Mouse (Mus musculus) kidney, embryonic 16.5 days (tissue): Measurements from ENCODE around the gene Hcar2. TPM values are rescaled to one million over a fixed set of nuclear protein-coding genes. Genes with fewer than 3 reads are reported as not detected.

Experiments
- ATAC-seq: fragments of 200-750 bp; cut with Nextera tagmentation; 2 replicates; pipeline ENCODE4 v1.8.0; 2017; ENCODE audit warnings: moderate TSS enrichment; ENCODE audit not compliant: low FRiP score, low TSS enrichment
- H3K27ac ChIP-seq: fragments of 300-500 bp; sonication (generic); 2 replicates; pipeline ENCODE4 v1.5.1; 2014; ENCODE audit warnings: low read length
- H3K27me3 ChIP-seq: fragments of 300-500 bp; sonication (generic); 2 replicates; pipeline ENCODE4 v1.6.1; 2014; ENCODE audit warnings: low read length, control low read depth, mixed read lengths; ENCODE audit not compliant: insufficient read depth
- H3K36me3 ChIP-seq: fragments of 300-500 bp; sonication (generic); 2 replicates; pipeline ENCODE4 v1.6.1; 2014; ENCODE audit warnings: low read length, control low read depth, mixed read lengths; ENCODE audit not compliant: insufficient read depth
- H3K4me1 ChIP-seq: fragments of 300-500 bp; sonication (generic); 2 replicates; pipeline ENCODE4 v1.6.1; 2014; ENCODE audit warnings: low read length, control low read depth, mixed read lengths; ENCODE audit not compliant: insufficient read depth
- H3K4me2 ChIP-seq: fragments of 300-500 bp; sonication (generic); replicated peaks from 2 replicates; pipeline ENCODE4 v1.6.1; 2014; ENCODE audit warnings: low read depth, low read length
- H3K4me3 ChIP-seq: fragments of 300-500 bp; sonication (generic); 2 replicates; pipeline ENCODE4 v1.5.1; 2014; ENCODE audit warnings: mild to moderate bottlenecking, low read length
- H3K9ac ChIP-seq: fragments of 300-500 bp; sonication (generic); replicated peaks from 2 replicates; pipeline ENCODE4 v1.6.1; 2014; ENCODE audit warnings: low read length
- H3K9me3 ChIP-seq: fragments of 300-500 bp; sonication (generic); 2 replicates; pipeline ENCODE4 v1.6.1; 2016; ENCODE audit warnings: low read length, control low read depth
- WGBS: fragments of 180-500 bp; shearing (Covaris S2); extraction: QIAGEN DNeasy Blood & Tissue Kit; methylation state at CpG from one replicate; pipeline ENCODE4 v1.1.7; 2014; 5-methylcytosine and 5-hydroxymethylcytosine counted together
- polyA plus RNA-seq: library from polyadenylated mRNA; unstranded; fragments of >200 nt; fragmentation: Nextera tagmentation; extraction: Ambion mirVana; gene quantifications from 2 replicates; pipeline ENCODE4 v1.2.1, GENCODE M21; 2015

Hcar2 gene
- polyA plus RNA-seq, 1 experiment from 2014 or later: not detected

DNA sequence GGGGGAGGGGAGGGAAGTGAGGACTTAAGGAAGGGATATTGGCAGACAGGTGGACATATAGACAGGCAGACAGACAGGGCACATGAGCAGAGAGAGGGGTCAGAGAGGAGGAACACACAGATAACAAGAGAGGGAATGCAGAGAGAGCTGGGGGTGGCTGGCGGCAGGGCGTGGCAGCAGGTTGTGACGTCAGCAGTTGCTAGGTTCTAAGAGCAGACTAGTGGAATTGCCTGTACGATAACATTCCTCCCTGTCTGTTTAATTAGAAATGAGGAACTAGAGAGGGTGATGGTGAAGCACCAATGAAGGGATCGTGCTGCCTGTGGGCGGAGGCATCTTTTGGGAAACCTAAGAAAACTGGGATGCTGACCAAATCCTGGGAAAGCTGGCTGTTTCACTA, 26.4 kb upstream of the Hcar2 start:
- no peaks in the 10 kb centered on the region for H3K9me3 ChIP-seq
- H3K9ac ChIP-seq: no peak overlapping the region
- WGBS: 45% methylated on average over 6 of the region's 6 CpGs
- H3K27me3 ChIP-seq: no peaks in the 10 kb centered on the region
- ATAC-seq: no peak
- H3K4me3 ChIP-seq: no peak overlapping the region
- H3K4me2 ChIP-seq: no peak overlapping the region
- no peak overlapping the region for H3K27ac ChIP-seq
- H3K36me3 ChIP-seq: no peaks in the 10 kb centered on the region
- H3K4me1 ChIP-seq: 0 out of 2 replicates have a peak, but pooled peaks cover 4% of the 10 kb centered on the region

DNA sequence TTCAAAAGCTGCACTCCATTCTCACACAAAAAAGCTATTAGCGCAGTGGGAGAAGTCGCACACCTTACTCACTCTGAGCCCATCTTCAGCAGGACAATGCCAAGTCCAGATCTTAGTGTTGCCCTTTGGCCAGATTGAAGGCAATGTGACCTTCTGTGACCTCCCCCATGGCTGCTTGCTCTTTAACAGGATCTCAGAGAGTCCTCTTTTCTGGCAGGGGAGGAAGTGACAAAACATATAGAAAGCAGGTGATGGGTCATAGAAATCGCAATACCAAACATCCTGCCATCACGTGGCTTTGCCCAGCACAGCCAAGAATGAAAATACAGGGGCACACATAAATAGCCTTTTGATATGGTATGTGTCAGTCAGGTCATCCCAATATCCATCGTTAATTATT, 25.7 kb upstream of the Hcar2 start:
- ATAC-seq: no peak
- Histone ChIP-seq H3K36me3 (no peaks in the 10 kb centered on the region), H3K9me3 (no peaks in the 10 kb centered on the region), H3K4me3 (no peak overlapping the region), H3K9ac (no peak overlapping the region), H3K4me1 (no peaks in the 10 kb centered on the region), H3K27me3 (no peaks in the 10 kb centered on the region), H3K4me2 (no peak overlapping the region), H3K27ac (no peak overlapping the region)
- 78% methylated on average over 5 of the region's 5 CpGs for WGBS

DNA sequence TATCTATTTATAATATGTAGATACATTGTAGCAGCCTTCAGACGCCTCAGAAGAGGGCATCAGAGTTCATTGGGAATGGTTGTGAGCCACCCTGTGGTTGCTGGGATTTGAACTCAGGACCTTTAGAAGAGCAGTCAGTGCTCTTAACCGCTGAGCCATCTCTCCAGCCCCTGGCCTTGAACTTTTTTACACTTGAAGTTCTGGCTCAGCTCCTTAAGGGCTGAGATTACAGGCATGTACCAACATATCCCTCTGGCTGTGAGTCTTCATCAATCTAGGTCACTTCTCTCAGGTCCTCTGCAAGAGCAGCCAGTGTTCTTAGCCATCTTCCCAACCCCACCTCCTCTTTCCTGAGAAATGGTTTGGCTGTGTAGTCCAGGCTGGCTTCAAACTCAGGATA, 25.0 kb upstream of the Hcar2 start:
- Histone ChIP-seq H3K27ac (no peak overlapping the region), H3K4me3 (no peak overlapping the region), H3K27me3 (no peaks in the 10 kb centered on the region), H3K4me1 (no peaks in the 10 kb centered on the region), H3K4me2 (no peak overlapping the region), H3K36me3 (no peaks in the 10 kb centered on the region), H3K9me3 (no peaks in the 10 kb centered on the region), H3K9ac (no peak overlapping the region)
- WGBS: 65% methylated on average over 2 of the region's 2 CpGs
- no peak for ATAC-seq

DNA sequence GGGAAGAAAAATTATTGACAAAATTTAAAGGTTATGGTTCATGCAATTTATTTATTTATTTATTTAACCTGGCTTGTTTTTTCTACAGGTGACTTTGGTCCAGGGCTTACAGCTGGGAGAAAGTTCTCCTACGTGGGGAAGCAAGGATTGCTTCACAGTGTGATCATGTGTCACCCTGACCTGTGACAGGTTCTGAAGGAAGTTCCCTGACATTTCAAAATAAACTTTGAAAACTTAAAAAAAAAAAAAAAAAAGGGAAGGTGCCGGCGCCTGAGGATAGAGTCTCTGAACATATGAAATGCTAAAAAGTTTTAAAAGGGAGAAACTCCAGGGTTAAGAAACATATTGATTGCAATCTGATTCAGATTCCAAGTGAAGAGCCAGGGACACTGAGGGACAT, 21.1 kb upstream of the Hcar2 start:
- Histone ChIP-seq H3K9ac (no peak overlapping the region), H3K36me3 (no peaks in the 10 kb centered on the region), H3K4me3 (no peak overlapping the region), H3K4me1 (no peaks in the 10 kb centered on the region), H3K9me3 (no peaks in the 10 kb centered on the region), H3K27ac (no peak overlapping the region), H3K27me3 (no peaks in the 10 kb centered on the region), H3K4me2 (no peak overlapping the region)
- no peak for ATAC-seq
- WGBS: 68% methylated on average over 3 of the region's 3 CpGs

DNA sequence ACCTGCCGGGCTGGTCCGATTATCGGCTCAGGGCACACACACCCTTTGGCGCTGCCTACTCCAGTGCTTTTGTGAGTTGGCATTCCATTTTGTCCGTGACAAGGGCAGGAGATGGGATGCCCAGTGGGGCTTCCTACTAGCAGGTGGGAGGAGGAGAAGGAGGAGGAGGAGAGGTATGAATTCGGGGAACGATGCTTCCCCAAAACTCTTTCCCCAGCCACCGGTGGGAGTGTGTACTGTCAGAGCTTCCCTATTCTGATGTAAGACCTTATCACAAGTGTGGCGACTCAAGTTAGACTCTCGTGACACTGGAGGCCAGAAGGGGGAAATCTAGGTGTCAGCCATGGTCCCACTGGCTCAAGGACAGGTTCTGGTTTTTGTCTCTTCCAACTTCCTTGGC, 19.0 kb upstream of the Hcar2 start:
- Histone ChIP-seq H3K27ac (no peak overlapping the region), H3K4me2 (no peak overlapping the region), H3K9ac (no peak overlapping the region), H3K27me3 (no peaks in the 10 kb centered on the region), H3K9me3 (no peaks in the 10 kb centered on the region), H3K4me1 (peaks cover 12% of the 10 kb centered on the region), H3K36me3 (no peaks in the 10 kb centered on the region), H3K4me3 (no peak overlapping the region)
- no peak for ATAC-seq
- 80% methylated on average over 10 of the region's 10 CpGs for WGBS

DNA sequence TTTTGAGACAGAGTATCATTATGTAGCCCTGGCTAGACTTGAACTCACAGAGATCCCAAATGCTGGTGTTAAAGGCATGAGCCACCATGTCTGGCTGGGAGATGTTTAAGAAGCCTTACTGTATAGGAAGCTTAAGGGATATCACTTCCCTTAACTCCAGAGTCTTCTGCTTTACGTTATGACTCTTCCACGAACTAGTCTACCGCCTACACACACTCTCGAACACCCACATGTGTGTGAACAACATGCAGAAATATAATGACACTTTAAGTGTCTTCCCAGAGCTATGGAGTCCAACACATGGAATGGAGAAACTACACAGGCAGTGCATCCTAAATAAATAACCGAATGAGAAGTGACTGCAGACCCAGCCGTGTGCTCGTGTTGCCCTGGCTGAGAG, 18.6 kb upstream of the Hcar2 start:
- Histone ChIP-seq H3K4me3 (no peak overlapping the region), H3K27ac (no peak overlapping the region), H3K36me3 (no peaks in the 10 kb centered on the region), H3K27me3 (no peaks in the 10 kb centered on the region), H3K9me3 (no peaks in the 10 kb centered on the region), H3K4me2 (no peak overlapping the region), H3K4me1 (peaks cover 16% of the 10 kb centered on the region), H3K9ac (no peak overlapping the region)
- WGBS: 57% methylated on average over 7 of the region's 7 CpGs
- no peak for ATAC-seq

DNA sequence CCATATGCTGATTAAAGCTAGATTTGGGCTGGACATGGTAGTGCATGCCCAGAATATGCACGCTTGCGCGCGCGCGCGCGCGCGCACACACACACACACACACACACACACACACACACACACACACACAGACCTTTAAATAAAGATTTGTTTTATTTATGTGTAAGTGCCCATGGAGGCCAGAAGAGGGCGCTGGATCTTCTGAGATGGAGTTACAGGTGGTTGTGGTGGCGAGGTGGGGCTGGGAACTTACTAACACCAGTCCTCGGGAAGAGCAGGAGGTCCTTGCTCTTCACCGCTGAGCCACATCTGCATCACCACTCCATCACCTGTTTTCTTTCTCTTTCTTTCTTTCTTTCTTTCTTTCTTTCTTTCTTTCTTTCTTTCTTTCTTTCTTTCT, 15.5 kb upstream of the Hcar2 start:
- Histone ChIP-seq H3K4me1 (peaks cover 30% of the 10 kb centered on the region), H3K4me3 (no peak overlapping the region), H3K36me3 (no peaks in the 10 kb centered on the region), H3K4me2 (no peak overlapping the region), H3K9ac (no peak overlapping the region), H3K27me3 (no peaks in the 10 kb centered on the region), H3K9me3 (no peaks in the 10 kb centered on the region), H3K27ac (no peak overlapping the region)
- ATAC-seq: no peak
- 79% methylated on average over 14 of the region's 14 CpGs for WGBS

DNA sequence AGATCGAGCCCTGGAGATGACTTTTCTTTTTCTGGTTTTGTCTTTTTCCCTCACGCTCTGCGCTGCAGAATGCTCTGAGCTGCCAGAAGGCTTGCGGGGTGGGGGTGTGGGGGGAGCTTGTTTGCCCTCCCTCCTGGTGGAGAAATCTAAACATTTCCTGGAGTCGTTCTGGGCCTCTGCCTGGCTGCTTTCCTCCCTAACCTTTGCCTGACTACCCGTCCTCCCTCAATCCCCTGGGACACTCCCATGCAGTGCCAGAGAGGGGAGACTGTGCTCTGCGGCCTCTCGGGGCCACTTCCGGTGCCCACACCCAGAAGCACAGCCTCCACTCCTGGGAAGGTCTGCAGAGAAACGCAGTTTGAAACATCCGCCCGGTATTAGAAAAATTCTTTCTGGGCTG, 14.6 kb upstream of the Hcar2 start, which contains the start of gene Hcar1:
Hcar1 (minus strand) TSS at position 93 of the 400 bp plus-strand sequence.
- H3K27me3 ChIP-seq: no peaks in the 10 kb centered on the region
- H3K4me3 ChIP-seq: peak within 1 kb of the TSS; percentile 13
- peaks cover 30% of the 10 kb centered on the region for H3K4me1 ChIP-seq
- peak within 1 kb of the TSS; percentile 51 for H3K4me2 ChIP-seq
- H3K36me3 ChIP-seq: no peaks in the 10 kb centered on the region
- peak within 1 kb of the TSS; percentile 64 for H3K27ac ChIP-seq
- 14% methylated on average over 12 of the region's 12 CpGs for WGBS
- ATAC-seq: peak; percentile 67
- peak within 1 kb of the TSS; percentile 58 for H3K9ac ChIP-seq
- H3K9me3 ChIP-seq: no peaks in the 10 kb centered on the region

DNA sequence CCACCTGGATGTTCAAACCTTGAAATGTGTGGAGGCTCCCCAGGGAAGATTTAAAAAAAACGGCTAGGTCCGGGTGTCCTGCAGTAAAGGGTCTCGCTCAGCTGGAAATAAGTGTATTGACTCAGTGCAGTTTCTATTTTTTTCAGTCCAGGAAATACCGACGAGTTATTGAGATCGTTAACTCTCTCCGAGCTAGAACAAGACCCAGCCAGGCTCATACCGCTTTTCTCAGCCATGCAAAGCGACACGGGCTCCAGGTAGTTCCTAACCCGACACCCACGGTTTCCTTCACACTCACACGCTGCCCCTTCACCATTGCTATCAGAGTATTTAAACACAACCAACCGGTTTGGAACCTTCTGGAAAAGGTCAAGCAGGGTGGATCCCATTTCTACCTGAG, 12.8 kb upstream of the Hcar2 start:
- Histone ChIP-seq H3K36me3 (no peaks in the 10 kb centered on the region), H3K9ac (peak overlapping the region; percentile 43; the same call in 1 of the 2 replicates), H3K27ac (peak overlapping the region; percentile 65; the same call in 1 of the 2 replicates), H3K4me1 (peaks cover 30% of the 10 kb centered on the region), H3K9me3 (no peaks in the 10 kb centered on the region), H3K27me3 (no peaks in the 10 kb centered on the region), H3K4me3 (peak overlapping the region; percentile 14), H3K4me2 (peak overlapping the region; percentile 42)
- WGBS: 15% methylated on average over 14 of the region's 14 CpGs
- ATAC-seq: 0 out of 2 replicates have a peak, but pooled peaks have one; percentile 43

DNA sequence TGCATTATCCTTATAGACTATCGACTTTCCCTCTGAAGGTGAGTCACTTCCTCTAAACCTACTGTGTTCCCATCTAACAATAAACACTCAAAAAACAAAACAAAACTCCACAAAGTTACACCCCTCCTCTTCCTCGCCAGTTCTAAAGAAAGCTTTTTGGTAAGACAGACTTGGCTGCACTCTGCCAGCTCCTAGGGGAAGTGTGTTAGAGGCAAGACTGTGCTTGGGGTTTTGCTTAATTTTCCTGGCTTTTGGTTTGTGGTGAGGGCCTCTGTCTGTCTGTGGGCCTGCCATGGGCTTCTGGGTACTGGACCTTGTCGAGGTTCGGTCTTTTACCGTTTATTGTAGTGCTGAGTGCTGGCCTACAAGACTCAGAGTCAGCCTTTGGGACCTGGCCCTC, 8.9 kb upstream of the Hcar2 start:
- no peak overlapping the region for H3K27ac ChIP-seq
- 87% methylated on average over 5 of the region's 5 CpGs for WGBS
- H3K4me2 ChIP-seq: no peak overlapping the region
- H3K27me3 ChIP-seq: no peaks in the 10 kb centered on the region
- no peak for ATAC-seq
- no peaks in the 10 kb centered on the region for H3K36me3 ChIP-seq
- peaks cover 16% of the 10 kb centered on the region for H3K4me1 ChIP-seq
- no peaks in the 10 kb centered on the region for H3K9me3 ChIP-seq
- no peak overlapping the region for H3K9ac ChIP-seq
- H3K4me3 ChIP-seq: no peak overlapping the region
